ENCODE assay signal across 8 mouse cellular contexts in the genomic region with DNA sequence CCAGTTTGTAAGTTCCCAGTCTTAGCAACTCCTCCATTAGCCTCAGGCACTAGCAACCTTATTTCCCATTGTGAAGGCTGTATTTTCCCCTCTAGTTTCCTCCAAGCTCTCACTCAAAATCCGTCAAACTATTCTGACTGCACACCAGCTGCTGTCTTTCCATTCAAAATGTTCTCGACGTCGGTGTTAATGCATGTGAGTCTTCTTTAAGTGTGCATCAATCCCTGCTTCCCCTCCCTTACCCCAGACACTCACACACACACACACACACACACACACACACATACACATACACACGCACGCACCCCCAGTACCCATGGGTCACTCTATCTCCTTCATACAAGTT. TPM values are rescaled to one million over a fixed set of nuclear protein-coding genes. Genes with fewer than 3 reads are reported as not detected.
DNase-seq lines count a peak whose midpoint lies in the region; ATAC-seq and TF ChIP-seq lines count a peak whose summit lies in the region.

No protein-coding gene starts in this region.

- H3K9me3 ChIP-seq in lung, embryonic 15.5 days, result no peaks in the 10 kb centered on the region
- H3K9me3 ChIP-seq in embryonic facial prominence, embryonic 12.5 days, result no peaks in the 10 kb centered on the region
- no peaks in the 10 kb centered on the region for H3K9me3 ChIP-seq in intestine, postnatal 0 days (ENCODE audit: control insufficient read depth)
- no peaks in the 10 kb centered on the region for H3K9me3 ChIP-seq in neural tube, embryonic 15.5 days (replicated peaks)

- peaks cover 18% of the 10 kb centered on the region for H3K4me1 ChIP-seq in lung, embryonic 15.5 days
- H3K4me1 ChIP-seq in embryonic facial prominence, embryonic 12.5 days, result peaks cover 14% of the 10 kb centered on the region
- H3K4me1 ChIP-seq in intestine, postnatal 0 days (replicated peaks; ENCODE audit: control insufficient read depth, insufficient read depth, low read length), result no peaks in the 10 kb centered on the region
- peaks cover 25% of the 10 kb centered on the region for H3K4me1 ChIP-seq in neural tube, embryonic 15.5 days

- no peaks in the 10 kb centered on the region for H3K27me3 ChIP-seq in lung, embryonic 15.5 days
- no peaks in the 10 kb centered on the region for H3K27me3 ChIP-seq in embryonic facial prominence, embryonic 12.5 days
- H3K27me3 ChIP-seq in intestine, postnatal 0 days (replicated peaks; ENCODE audit: control insufficient read depth, insufficient read depth, low read length), result no peaks in the 10 kb centered on the region
- H3K27me3 ChIP-seq in neural tube, embryonic 15.5 days (replicated peaks), result no peaks in the 10 kb centered on the region

- no peak for ATAC-seq in lung, embryonic 15.5 days (ENCODE audit: borderline replicate concordance, extremely low read depth, low FRiP score, low TSS enrichment)
- ATAC-seq in embryonic facial prominence, embryonic 12.5 days (ENCODE audit: insufficient number of reproducible peaks, insufficient read depth, low FRiP score, low TSS enrichment), result no peak
- ATAC-seq in intestine, postnatal 0 days, result no peak
- no peak for ATAC-seq in neural tube, embryonic 15.5 days (ENCODE audit: low FRiP score)

- peak overlapping the region; percentile 85 for H3K9ac ChIP-seq in lung, embryonic 15.5 days
- peak overlapping the region; percentile 95 for H3K9ac ChIP-seq in embryonic facial prominence, embryonic 12.5 days
- peak overlapping the region; percentile 94 for H3K9ac ChIP-seq in intestine, postnatal 0 days (ENCODE audit: low read depth, low read length)
- H3K9ac ChIP-seq in neural tube, embryonic 15.5 days (replicated peaks), result peak overlapping the region; percentile 87

- WGBS in lung, embryonic 15.5 days, result 2% methylated on average over 6 of the region's 6 CpGs
- 3% methylated on average over 6 of the region's 6 CpGs for WGBS in embryonic facial prominence, embryonic 12.5 days
- under 1% methylated on average over 6 of the region's 6 CpGs for WGBS in intestine, postnatal 0 days
- 0% methylated on average over 6 of the region's 6 CpGs for WGBS in neural tube, embryonic 15.5 days

- peak overlapping the region; percentile 96; the same call in 1 of the 2 replicates for H3K27ac ChIP-seq in lung, embryonic 15.5 days
- peak overlapping the region; percentile 95 for H3K27ac ChIP-seq in embryonic facial prominence, embryonic 12.5 days
- H3K27ac ChIP-seq in intestine, postnatal 0 days (ENCODE audit: low read depth, low read length), result no peak overlapping the region
- H3K27ac ChIP-seq in neural tube, embryonic 15.5 days (replicated peaks), result peak overlapping the region; percentile 100

- H3K4me2 ChIP-seq in lung, embryonic 15.5 days, result peak overlapping the region; percentile 73
- H3K4me2 ChIP-seq in embryonic facial prominence, embryonic 12.5 days (replicated peaks), result peak overlapping the region; percentile 87
- H3K4me2 ChIP-seq in intestine, postnatal 0 days (replicated peaks; ENCODE audit: low read depth), result peak overlapping the region; percentile 86
- peak overlapping the region; percentile 75 for H3K4me2 ChIP-seq in neural tube, embryonic 15.5 days

- no peak for TF ChIP-seq CTCF in intestine, postnatal 0 days (IDR thresholded peaks at IDR 0.05; ENCODE audit: low read depth)

- H3K36me3 ChIP-seq in lung, embryonic 15.5 days, result no peaks in the 10 kb centered on the region
- H3K36me3 ChIP-seq in embryonic facial prominence, embryonic 12.5 days, result no peaks in the 10 kb centered on the region
- no peaks in the 10 kb centered on the region for H3K36me3 ChIP-seq in intestine, postnatal 0 days (ENCODE audit: control insufficient read depth, insufficient read depth)
- H3K36me3 ChIP-seq in neural tube, embryonic 15.5 days, result no peaks in the 10 kb centered on the region

- peak overlapping the region; percentile 76 for H3K4me3 ChIP-seq in lung, embryonic 15.5 days
- peak overlapping the region; percentile 94 for H3K4me3 ChIP-seq in embryonic facial prominence, embryonic 12.5 days
- peak overlapping the region; percentile 96 for H3K4me3 ChIP-seq in intestine, postnatal 0 days (ENCODE audit: low read depth, low read length)
- H3K4me3 ChIP-seq in neural tube, embryonic 15.5 days (replicated peaks), result peak overlapping the region; percentile 89

- DNase-seq in lung, postnatal 14 days, result no peak
- DNase-seq in frontal cortex, postnatal 36 days (ENCODE audit: low spot score in 2 of 2), result no peak
- DNase-seq in thymus, adult 18-20 months, result no peak
- DNase-seq in kidney, postnatal 4 days, result no peak

RNA-seq across cellular contexts. Expression of a gene that starts 1.1 kb away (rescaled TPM):
- 29.7 and 31.2 TPM in 2 replicates for polyA plus RNA-seq in lung, embryonic 15.5 days (2015; fragmentation: Nextera tagmentation; extraction: Ambion mirVana)
- 32.2 and 33.2 TPM in 2 replicates for polyA plus RNA-seq in embryonic facial prominence, embryonic 12.5 days (2016; fragmentation: Nextera tagmentation; extraction: Ambion mirVana)
- 11.4 and 12.3 TPM in 2 replicates for polyA plus RNA-seq in intestine, postnatal 0 days (2015; fragmentation: Nextera tagmentation; extraction: Ambion mirVana)
- polyA plus RNA-seq in neural tube, embryonic 15.5 days (2015; fragmentation: Nextera tagmentation; extraction: Ambion mirVana), result 29.4 and 32.6 TPM in 2 replicates

RNA-seq across cellular contexts. Expression of a gene that starts 53.4 kb away (rescaled TPM):
- polyA plus RNA-seq in lung, embryonic 15.5 days (2015; fragmentation: Nextera tagmentation; extraction: Ambion mirVana), result 4.3 and 5.0 TPM in 2 replicates
- 4.3 and 5.4 TPM in 2 replicates for polyA plus RNA-seq in embryonic facial prominence, embryonic 12.5 days (2016; fragmentation: Nextera tagmentation; extraction: Ambion mirVana)
- polyA plus RNA-seq in intestine, postnatal 0 days (2015; fragmentation: Nextera tagmentation; extraction: Ambion mirVana), result 0.78 and 1.1 TPM in 2 replicates
- polyA plus RNA-seq in neural tube, embryonic 15.5 days (2015; fragmentation: Nextera tagmentation; extraction: Ambion mirVana), result 64.3 and 75.1 TPM in 2 replicates

Comparison
In these comparisons a context has a peak if more than half of its experiments do, and no peak if none do; other contexts are left out.
1. RNA of a gene that starts 53.4 kb away (polyA plus RNA-seq): 64.3 to 75.1 TPM in neural tube, embryonic 15.5 days; 4.3 to 5.0 TPM in lung, embryonic 15.5 days, 4.3 to 5.4 TPM in embryonic facial prominence, embryonic 12.5 days and 0.78 to 1.1 TPM in intestine, postnatal 0 days; every median in the first group is over 10 times any median in the second.
2. Peak in every context shown above with its lines, with median percentiles within 50 percentile points of each other: H3K4me2 ChIP-seq, H3K4me3 ChIP-seq and H3K9ac ChIP-seq.